Mouse (Mus musculus): ENCODE measurements around the gene Trim71. TPM values are rescaled to one million over a fixed set of nuclear protein-coding genes. Genes with fewer than 3 reads are reported as not detected.

Gene Trim71
- total RNA-seq, 2 experiments from 2014 or later, result 0.69 TPM

- DNase-seq (ENCODE audit: low spot score in 2 of 2), result no peak
- intact Hi-C loops (cut with DNase I), result no loop called here
Measured at GRCm38 (mm10) chr9:114501111-114501510, 63.1 kb downstream of the Trim71 start.

GRCm38 (mm10) chr9:114499783-114500515, 64.2 kb downstream of the Trim71 start:
- peak; percentile 28 to 53 for DNase-seq (ENCODE audit: low spot score in 2 of 2)
- intact Hi-C loops (cut with DNase I), result loop anchor here (1.0 to 5.0 kb wide), 3 partner anchors 81 to 183 kb away; no protein-coding TSS in a partner anchor

GRCm38 (mm10) chr9:114498218-114498617, 66.0 kb downstream of the Trim71 start:
- peak; percentile 74 to 76 for DNase-seq (ENCODE audit: low spot score in 2 of 2)
- intact Hi-C loops (cut with DNase I), result loop anchor here (2.0 to 5.0 kb wide), 2 partner anchors 83 to 181 kb away; no protein-coding TSS in a partner anchor

- intact Hi-C loops (cut with DNase I), result loop anchor here (5.0 kb wide), 1 partner anchor 179 kb away; no protein-coding TSS in a partner anchor
- no peak for DNase-seq (ENCODE audit: low spot score in 2 of 2)
Measured at GRCm38 (mm10) chr9:114496469-114496868, 67.7 kb downstream of the Trim71 start.

GRCm38 (mm10) chr9:114487481-114488258, 76.5 kb downstream of the Trim71 start:
- intact Hi-C loops (cut with DNase I), result no loop called here
- DNase-seq (ENCODE audit: low spot score in 2 of 2), result no peak

GRCm38 (mm10) chr9:114486808-114487207, 77.4 kb downstream of the Trim71 start:
- intact Hi-C loops (cut with DNase I), result no loop called here
- DNase-seq (ENCODE audit: low spot score in 2 of 2), result no peak

GRCm38 (mm10) chr9:114484771-114485170, 79.4 kb downstream of the Trim71 start:
- intact Hi-C loops (cut with DNase I), result no loop called here
- DNase-seq (ENCODE audit: low spot score in 2 of 2), result no peak

GRCm38 (mm10) chr9:114480940-114481339, 83.2 kb downstream of the Trim71 start:
- no peak for DNase-seq (ENCODE audit: low spot score in 2 of 2)
- intact Hi-C loops (cut with DNase I), result no loop called here

- no peak for DNase-seq (ENCODE audit: low spot score in 2 of 2)
- intact Hi-C loops (cut with DNase I), result no loop called here
Measured at GRCm38 (mm10) chr9:114477019-114477418, 87.2 kb downstream of the Trim71 start.

- no peak for DNase-seq (ENCODE audit: low spot score in 2 of 2)
- intact Hi-C loops (cut with DNase I), result no loop called here
Measured at GRCm38 (mm10) chr9:114471892-114472291, 92.3 kb downstream of the Trim71 start.

- intact Hi-C loops (cut with DNase I), result no loop called here
- DNase-seq (ENCODE audit: low spot score in 2 of 2), result no peak
Measured at GRCm38 (mm10) chr9:114468701-114469100, 95.5 kb downstream of the Trim71 start.

GRCm38 (mm10) chr9:114468217-114468616, 96.0 kb downstream of the Trim71 start:
- intact Hi-C loops (cut with DNase I), result no loop called here
- DNase-seq (ENCODE audit: low spot score in 2 of 2), result no peak

GRCm38 (mm10) chr9:114466871-114467270, 97.3 kb downstream of the Trim71 start:
- no peak for DNase-seq (ENCODE audit: low spot score in 2 of 2)
- intact Hi-C loops (cut with DNase I), result no loop called here

- DNase-seq (ENCODE audit: low spot score in 2 of 2), result no peak
- intact Hi-C loops (cut with DNase I), result no loop called here
Measured at GRCm38 (mm10) chr9:114465442-114465841, 98.7 kb downstream of the Trim71 start.

GRCm38 (mm10) chr9:114462569-114462968, 101.6 kb downstream of the Trim71 start:
- no peak for DNase-seq (ENCODE audit: low spot score in 2 of 2)
- intact Hi-C loops (cut with DNase I), result no loop called here

- intact Hi-C loops (cut with DNase I), result no loop called here
- no peak for DNase-seq (ENCODE audit: low spot score in 2 of 2)
Measured at GRCm38 (mm10) chr9:114458436-114458835, 105.7 kb downstream of the Trim71 start.

Other genes starting within 250 kb of the Trim71 start
- not detected for gene Bcl2a1c, start 234.2 kb downstream of the Trim71 start, total RNA-seq (2021)
- gene Crtap, start 173.7 kb downstream of the Trim71 start, total RNA-seq (2021), result 1 to 10 TPM; 5.9 to 7.1 TPM
- gene Glb1, start 163.3 kb downstream of the Trim71 start, total RNA-seq (2021), result 10 to 100 TPM; 22.2 to 24.4 TPM
- 10 to 100 TPM in 1 of 2 experiments, 1 to 10 TPM in 1; 9.7 to 10.8 TPM for gene Tmppe, start 163.3 kb downstream of the Trim71 start, total RNA-seq (2021)
- gene Ccr4, start 59.5 kb downstream of the Trim71 start, total RNA-seq (2021), result not detected
- not detected for gene C130032M10Rik, start 48.7 kb downstream of the Trim71 start, total RNA-seq (2021)
- 10 to 100 TPM; 45.0 to 46.8 TPM for gene Cnot10, start 75.8 kb upstream of the Trim71 start, total RNA-seq (2021)
- gene Dync1li1, start 124.4 kb upstream of the Trim71 start, total RNA-seq (2021), result 10 to 100 TPM; 90.1 to 93.7 TPM
- gene Cmtm6, start 166.7 kb upstream of the Trim71 start, total RNA-seq (2021), result 10 to 100 TPM; 22.9 to 23.7 TPM
- 1 to 10 TPM; 4.9 to 5.0 TPM for gene Cmtm7, start 217.5 kb upstream of the Trim71 start, total RNA-seq (2021)

All from left cerebral cortex, postnatal 25 days (tissue).